8 mouse cellular contexts compared by ENCODE assay signal in the genomic region with DNA sequence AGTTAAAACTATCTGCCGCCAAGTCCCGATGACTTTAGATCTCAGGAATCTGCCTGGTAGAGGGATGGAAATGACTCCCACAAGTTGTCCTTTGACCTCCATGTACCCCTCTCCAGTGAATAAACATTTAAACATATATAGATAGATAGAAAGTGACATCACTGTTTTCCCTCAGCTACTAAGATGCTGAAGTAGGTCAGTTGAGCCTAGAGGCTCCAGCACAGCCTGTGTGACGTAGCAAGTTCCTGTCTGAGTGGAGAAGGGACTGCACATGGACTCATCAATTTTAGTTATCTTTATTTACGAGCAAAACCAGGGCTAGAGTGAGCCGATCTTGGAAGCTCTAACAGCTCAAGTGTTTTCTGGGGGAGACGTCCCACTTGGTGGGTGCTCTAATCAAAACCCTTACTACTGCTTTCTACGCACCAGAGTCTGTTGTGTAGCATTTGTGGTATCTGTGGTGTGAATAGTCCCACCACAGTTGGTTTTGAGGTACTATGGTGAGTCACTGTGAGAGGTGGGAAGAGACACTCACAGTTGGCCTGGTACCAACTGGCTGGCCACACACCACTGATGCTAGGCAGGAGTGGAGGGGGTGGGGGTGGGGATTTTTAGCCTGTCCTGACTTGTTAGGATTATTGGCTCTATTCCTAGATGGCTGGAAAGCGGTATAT. TPM values are rescaled to one million over a fixed set of nuclear protein-coding genes. Genes with fewer than 3 reads are reported as not detected.
DNase-seq lines count a peak whose midpoint lies in the region; ATAC-seq and TF ChIP-seq lines count a peak whose summit lies in the region.
"Had no signal": no experiment of that assay in that cellular context is flagged by ENCODE, and none has a peak within 500 bp of the region (broad histone marks: within the 10 kb centered on the region; RNA-seq: fewer than 3 reads in every experiment).

No protein-coding gene starts in this region.

- no peak overlapping the region for H3K4me2 ChIP-seq in kidney, embryonic 16.5 days (replicated peaks; ENCODE audit: low read depth, low read length)
- no peak overlapping the region for H3K4me2 ChIP-seq in heart, embryonic 15.5 days
- no peak overlapping the region for H3K4me2 ChIP-seq in liver, postnatal 0 days (ENCODE audit: low read depth, low read length)

- no peaks in the 10 kb centered on the region for H3K36me3 ChIP-seq in kidney, embryonic 16.5 days (ENCODE audit: insufficient read depth, low read length)
- no peaks in the 10 kb centered on the region for H3K36me3 ChIP-seq in heart, embryonic 15.5 days
- no peaks in the 10 kb centered on the region for H3K36me3 ChIP-seq in liver, postnatal 0 days (replicated peaks; ENCODE audit: insufficient read depth, low read length)

- DNase-seq in kidney, adult 9 months, result no peak
- peak; percentile 79 for DNase-seq in Patski (ENCODE audit: low read depth, low spot score)
- peak; percentile 41 for DNase-seq in liver, postnatal 0 days
- no peak for DNase-seq in cerebellum, postnatal 14 days
- no peak for DNase-seq in cerebellum, adult 2 months

- ATAC-seq in kidney, embryonic 16.5 days (ENCODE audit: low FRiP score, low TSS enrichment), result 0 out of 2 replicates have a peak, but pooled peaks have one; percentile 17
- ATAC-seq in Patski, result no peak
- ATAC-seq in heart, embryonic 15.5 days (replicated peaks; ENCODE audit: insufficient number of reproducible peaks, insufficient read depth, low FRiP score, low read depth), result 0 out of 2 replicates have a peak, but pooled peaks have one; percentile 20
- ATAC-seq in liver, postnatal 0 days, result peak; percentile 72

- CTCF ChIA-PET in Patski (lab: Charles Lee), result interaction anchor here (1.1 to 3.8 kb wide), 5 partner anchors 12 to 27 kb away, joined by 3 to 12 read pairs (median 6); no protein-coding TSS in a partner anchor

- no peaks in the 10 kb centered on the region for H3K27me3 ChIP-seq in kidney, embryonic 16.5 days (ENCODE audit: insufficient read depth, low read length)
- no peaks in the 10 kb centered on the region for H3K27me3 ChIP-seq in Patski
- H3K27me3 ChIP-seq in heart, embryonic 15.5 days, result no peaks in the 10 kb centered on the region
- H3K27me3 ChIP-seq in liver, postnatal 0 days (ENCODE audit: insufficient read depth, low read length), result no peaks in the 10 kb centered on the region
- H3K27me3 ChIP-seq in cerebellum, adult 2 months (ENCODE audit: control insufficient read depth, insufficient read depth, low read length), result no peaks in the 10 kb centered on the region

- no peak overlapping the region for H3K4me3 ChIP-seq in kidney, embryonic 16.5 days (ENCODE audit: low read length)
- no peak overlapping the region for H3K4me3 ChIP-seq in heart, embryonic 15.5 days
- H3K4me3 ChIP-seq in liver, postnatal 0 days (ENCODE audit: low read depth, low read length), result no peak overlapping the region
- no peak overlapping the region for H3K4me3 ChIP-seq in cerebellum, adult 2 months (replicated peaks; ENCODE audit: insufficient read depth, low read depth, low read length)

- peak overlapping the region; percentile 65 for H3K27ac ChIP-seq in kidney, embryonic 16.5 days (ENCODE audit: low read length)
- H3K27ac ChIP-seq in heart, embryonic 15.5 days, result peak overlapping the region; percentile 56
- 0 out of 2 replicates have a peak overlapping the region, but pooled peaks have one; percentile 0 for H3K27ac ChIP-seq in liver, postnatal 0 days (ENCODE audit: low read depth)
- H3K27ac ChIP-seq in cerebellum, adult 2 months (ENCODE audit: insufficient read depth, low read length), result no peak overlapping the region
- H3K27ac ChIP-seq: macrophage had no signal

- no peak overlapping the region for H3K9ac ChIP-seq in kidney, embryonic 16.5 days (replicated peaks; ENCODE audit: low read length)
- no peak overlapping the region for H3K9ac ChIP-seq in heart, embryonic 15.5 days
- no peak overlapping the region for H3K9ac ChIP-seq in liver, postnatal 0 days (replicated peaks)

- no peak for TF ChIP-seq POLR2A in cerebellum, adult 2 months (IDR thresholded peaks at IDR 0.05; ENCODE audit: borderline replicate concordance, insufficient read depth, low read length)

- in situ Hi-C loops in Patski (cut with MboI; ENCODE audit: low pct_unique_long_range_greater_than_20kb), result loop anchor here (10.0 kb wide), 1 partner anchor 125 kb away; a partner anchor contains a TSS

- peaks cover 75% of the 10 kb centered on the region for H3K4me1 ChIP-seq in kidney, embryonic 16.5 days (ENCODE audit: insufficient read depth, low read length)
- H3K4me1 ChIP-seq in heart, embryonic 15.5 days (replicated peaks), result peaks cover 60% of the 10 kb centered on the region
- peaks cover 21% of the 10 kb centered on the region for H3K4me1 ChIP-seq in liver, postnatal 0 days (ENCODE audit: insufficient read depth)
- H3K4me1 ChIP-seq in cerebellum, adult 2 months (ENCODE audit: control insufficient read depth, insufficient read depth, low read length), result no peaks in the 10 kb centered on the region

- H3K9me3 ChIP-seq in kidney, embryonic 16.5 days (ENCODE audit: low read length), result no peaks in the 10 kb centered on the region
- no peaks in the 10 kb centered on the region for H3K9me3 ChIP-seq in heart, embryonic 15.5 days (replicated peaks)
- H3K9me3 ChIP-seq in liver, postnatal 0 days (ENCODE audit: low read length), result no peaks in the 10 kb centered on the region

- 33% methylated on average over 8 of the region's 8 CpGs for WGBS in kidney, embryonic 16.5 days
- WGBS in heart, embryonic 15.5 days, result 39% methylated on average over 8 of the region's 8 CpGs
- 48% methylated on average over 8 of the region's 8 CpGs for WGBS in liver, postnatal 0 days (ENCODE audit: insufficient replicate concordance)
- 69% methylated on average over 8 of the region's 8 CpGs for WGBS in cerebellum, adult 2 months

- no peak for TF ChIP-seq CTCF in Patski (IDR thresholded peaks at IDR 0.05)
- TF ChIP-seq CTCF in liver, postnatal 0 days (IDR thresholded peaks at IDR 0.05; ENCODE audit: low read depth), result no peak
- no peak for TF ChIP-seq CTCF in cerebellum, adult 2 months (IDR thresholded peaks at IDR 0.05; ENCODE audit: borderline replicate concordance, insufficient read depth, low read depth, low read length)

- no peak for TF ChIP-seq EP300 in liver, postnatal 0 days (IDR thresholded peaks at IDR 0.05; ENCODE audit: low read depth)

- POLR2A ChIA-PET in Patski (lab: Charles Lee), result interaction anchor here (1.2 kb wide), 1 partner anchor 116 kb away, joined by 4 read pairs; no protein-coding TSS in a partner anchor

RNA-seq across cellular contexts. Expression of a gene that starts 43.1 kb away (rescaled TPM):
- polyA plus RNA-seq in kidney, embryonic 16.5 days (2015; fragmentation: Nextera tagmentation; extraction: Ambion mirVana), result 43.3 and 46.3 TPM in 2 replicates
- 119 TPM for polyA plus RNA-seq in Patski (2021)
- 22.7 and 24.4 TPM in 2 replicates for polyA plus RNA-seq in heart, embryonic 15.5 days (2015; fragmentation: Nextera tagmentation; extraction: Ambion mirVana)
- 21.5 and 23.2 TPM in 2 replicates for polyA plus RNA-seq in liver, postnatal 0 days (2015; fragmentation: Nextera tagmentation; extraction: Ambion mirVana)
- 96.1 and 96.8 TPM in 2 replicates for polyA plus RNA-seq in cerebellum, adult 2 months (2012; rRNA removed)

Comparison
In these comparisons a context has a peak if more than half of its experiments do, and no peak if none do; other contexts are left out.
1. DNase-seq: peak in Patski (single experiment) and liver, postnatal 0 days (single experiment); none in kidney, adult 9 months (single experiment), cerebellum, postnatal 14 days (0 of 2) and cerebellum, adult 2 months (0 of 2).